Mouse (Mus musculus) CH12.LX (cell line): ENCODE measurements around the gene Adam15.

Source experiments
- CHD2 ChIP-seq: IDR thresholded peaks from 2 replicates; pipeline ENCODE4 v1.6.1; 2011; ENCODE audit warnings: low read length, improper control_type of control experiment
- EP300 ChIP-seq: IDR thresholded peaks from 2 replicates; pipeline ENCODE4 v1.6.1; 2011; ENCODE audit warnings: low read length, improper control_type of control experiment
- HCFC1 ChIP-seq: IDR thresholded peaks from 2 replicates; pipeline ENCODE4 v1.6.1; 2012; ENCODE audit warnings: low read depth, mild to moderate bottlenecking, inconsistent platforms, low read length, improper control_type of control experiment
- POLR2A ChIP-seq: IDR thresholded peaks from 2 replicates; pipeline ENCODE4 v1.6.1; 2011; ENCODE audit warnings: low read depth, mild to moderate bottlenecking, improper control_type of control experiment, low read length

DNA sequence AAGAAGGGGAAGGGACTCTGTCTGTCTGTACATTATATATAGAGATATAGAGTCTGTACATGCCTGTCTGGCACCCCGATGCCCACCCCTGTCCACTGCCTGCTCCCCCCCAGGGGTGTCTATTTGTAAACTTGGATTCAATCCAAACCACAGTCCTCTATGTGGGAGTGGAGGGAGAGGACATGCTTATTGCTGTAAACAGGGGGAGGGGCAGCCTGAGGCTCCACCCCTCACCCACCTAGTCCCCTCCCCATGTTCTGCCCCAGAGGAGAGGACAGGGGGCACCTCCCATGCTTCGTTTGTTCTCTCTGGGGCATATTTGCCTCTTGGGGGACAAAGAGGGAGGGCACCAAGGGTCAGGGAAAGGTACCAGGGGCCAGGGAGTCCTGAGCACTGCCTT, 35.0 kb downstream of the Adam15 start:
- TF ChIP-seq POLR2A, result no peak
- no peak for TF ChIP-seq EP300
- TF ChIP-seq HCFC1, result no peak
- no peak for TF ChIP-seq CHD2
